Mouse (Mus musculus) retina, postnatal 7 days (tissue): ENCODE data around the gene Stradb.

Experiments
- DNase-seq: peaks from one replicate; pipeline ENCODE4 v3.0.0-alpha.2; 2012; ENCODE audit warnings: low read depth, low spot score

Gene Stradb

DNA sequence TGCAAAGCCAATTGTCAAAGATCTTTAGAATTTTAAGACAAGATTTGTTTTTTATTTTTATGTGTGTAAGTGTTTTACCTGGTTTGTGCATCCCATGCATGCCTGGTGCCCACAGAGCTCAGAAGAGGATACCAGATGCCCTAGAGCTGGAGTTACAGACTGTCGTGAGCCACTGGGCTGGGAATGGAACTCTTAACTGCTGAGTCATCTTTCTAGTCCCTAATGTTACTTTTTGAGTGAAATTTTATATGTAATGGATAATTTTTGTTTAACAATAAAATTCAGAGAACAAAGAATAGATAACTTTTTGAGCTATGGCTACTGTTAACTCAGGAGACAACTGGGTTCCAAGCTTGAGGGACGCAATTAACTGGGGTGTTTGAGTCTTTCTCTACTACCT is 13.6 kb upstream of the Stradb start:
- no peak for DNase-seq

DNA sequence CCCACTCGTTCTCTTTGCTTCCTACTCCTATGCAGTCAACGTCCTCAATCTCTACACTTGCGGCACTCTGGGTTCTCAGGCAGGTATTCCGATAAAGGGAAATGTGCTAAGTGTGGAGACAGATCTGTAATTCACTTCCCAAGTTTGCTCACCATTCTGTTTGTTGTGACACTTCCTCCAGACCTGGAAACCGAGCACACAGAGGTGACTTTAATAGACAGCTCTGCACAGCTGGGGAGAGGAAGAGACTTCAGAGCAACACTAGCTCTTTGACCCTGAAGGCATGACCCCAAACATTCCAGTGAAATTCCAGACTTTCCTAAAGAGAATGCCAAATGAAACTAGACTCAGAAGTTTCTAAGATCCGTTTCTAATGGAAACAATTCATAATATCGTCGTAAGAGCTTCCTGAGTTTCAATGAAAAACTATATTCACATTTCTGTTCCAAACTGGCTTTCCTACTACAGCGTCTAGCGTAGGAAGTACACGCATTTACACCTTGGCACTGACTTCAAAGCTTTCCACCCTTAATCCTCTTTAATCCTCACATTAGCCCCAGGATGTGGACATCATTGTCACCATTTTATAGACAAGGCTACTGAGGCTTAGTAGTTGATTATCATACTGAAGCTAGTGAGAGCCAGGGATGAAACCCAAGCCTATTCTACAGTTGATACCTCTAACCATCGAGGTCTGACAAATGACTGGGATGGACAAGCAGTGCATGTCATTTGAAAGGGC is 12.0 kb upstream of the Stradb start:
- no peak for DNase-seq

DNA sequence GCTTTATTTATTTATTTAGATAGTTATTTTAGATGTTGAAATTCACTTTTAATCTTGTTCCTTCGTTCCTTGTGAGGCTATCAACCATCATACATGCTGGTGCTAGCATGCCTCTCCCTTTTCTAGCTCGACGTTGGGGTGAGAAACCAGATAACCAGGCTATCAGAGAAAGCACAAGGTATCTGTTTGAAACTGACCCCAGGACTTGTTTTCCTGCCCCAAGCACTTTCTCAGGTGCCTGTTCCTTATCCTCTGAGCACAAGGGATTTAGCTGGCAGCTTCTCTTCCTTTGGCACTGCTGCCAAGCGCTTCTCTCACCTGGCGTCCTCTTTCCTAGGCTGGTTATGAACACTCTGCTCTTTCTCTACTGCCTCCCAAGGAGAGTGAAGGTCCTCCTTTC is 10.9 kb upstream of the Stradb start:
- no peak for DNase-seq

DNA sequence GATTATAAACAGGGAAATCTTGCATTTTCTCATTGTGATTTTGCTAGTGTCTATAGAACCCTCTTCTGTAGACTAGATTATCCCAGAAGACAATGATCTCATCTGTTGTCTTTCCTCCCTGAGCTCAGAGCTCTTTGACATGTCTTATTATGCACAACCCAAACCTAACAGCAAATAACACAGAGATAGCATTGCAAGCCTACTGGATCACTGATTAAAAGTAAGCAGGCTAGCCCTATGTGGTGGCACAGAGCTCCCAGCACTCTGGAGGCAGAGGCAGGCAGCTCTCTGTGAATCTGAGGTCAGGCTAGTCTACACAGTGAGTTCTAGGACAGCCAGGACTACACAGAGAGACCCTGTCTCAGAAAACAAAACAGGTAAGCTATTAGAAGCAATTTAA is 10.5 kb upstream of the Stradb start:
- DNase-seq, result no peak

DNA sequence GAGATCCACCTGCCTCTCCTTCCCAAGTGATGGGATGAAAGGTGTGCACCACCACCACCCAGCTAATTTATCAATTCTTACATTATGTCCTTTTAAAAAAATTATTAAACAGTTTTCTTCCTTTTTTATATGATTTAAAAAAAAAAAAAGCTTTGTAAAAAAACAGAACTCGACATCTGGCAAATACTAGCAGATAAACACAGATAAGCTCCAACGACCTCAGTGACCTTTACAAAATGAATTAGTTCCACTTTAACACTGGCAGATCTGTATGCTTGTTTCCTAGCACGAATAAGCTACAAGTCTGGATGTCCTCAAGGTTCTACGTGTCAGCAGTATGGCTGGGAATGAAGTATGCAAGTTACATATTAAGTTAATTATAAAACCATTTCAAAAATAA is 5.8 kb upstream of the Stradb start:
- no peak for DNase-seq

DNA sequence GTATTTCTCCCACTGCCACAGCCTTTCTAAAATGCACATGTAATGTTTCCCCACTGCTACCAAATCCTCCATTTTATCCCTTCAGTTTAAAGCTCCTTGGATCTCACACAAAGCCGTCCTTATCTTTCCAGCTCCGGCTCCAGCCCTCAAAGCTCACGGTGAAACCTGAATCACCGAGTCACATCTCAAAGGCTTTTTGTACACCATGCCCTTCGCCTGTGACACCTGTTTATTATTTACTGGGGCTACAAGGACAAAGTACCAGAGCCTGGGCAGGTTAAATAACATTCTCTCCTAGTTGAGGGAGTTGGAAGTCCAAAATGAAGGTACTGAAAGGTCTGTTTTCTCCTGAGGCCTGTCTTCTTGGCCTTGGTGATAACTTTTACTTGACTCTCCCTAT is 3.3 kb upstream of the Stradb start:
- DNase-seq, result no peak

DNA sequence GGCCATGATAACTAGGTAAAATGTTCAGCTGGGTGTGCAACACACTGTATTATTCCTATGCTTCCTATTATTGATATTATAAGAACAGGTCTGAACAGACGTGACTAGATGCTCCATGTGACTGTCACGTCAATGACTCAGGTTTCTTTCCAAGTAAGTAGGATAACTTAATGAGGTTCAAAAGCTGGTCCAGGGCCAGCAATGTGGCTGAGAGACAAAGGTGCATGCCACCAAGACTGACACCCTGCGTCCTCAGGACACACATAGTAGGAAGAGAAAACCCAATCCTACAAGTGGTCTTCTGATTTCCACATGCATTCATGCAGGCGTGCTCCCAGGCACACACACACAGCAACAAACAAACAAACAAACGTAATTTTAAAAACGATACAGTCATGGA is 2.2 kb upstream of the Stradb start:
- no peak for DNase-seq

DNA sequence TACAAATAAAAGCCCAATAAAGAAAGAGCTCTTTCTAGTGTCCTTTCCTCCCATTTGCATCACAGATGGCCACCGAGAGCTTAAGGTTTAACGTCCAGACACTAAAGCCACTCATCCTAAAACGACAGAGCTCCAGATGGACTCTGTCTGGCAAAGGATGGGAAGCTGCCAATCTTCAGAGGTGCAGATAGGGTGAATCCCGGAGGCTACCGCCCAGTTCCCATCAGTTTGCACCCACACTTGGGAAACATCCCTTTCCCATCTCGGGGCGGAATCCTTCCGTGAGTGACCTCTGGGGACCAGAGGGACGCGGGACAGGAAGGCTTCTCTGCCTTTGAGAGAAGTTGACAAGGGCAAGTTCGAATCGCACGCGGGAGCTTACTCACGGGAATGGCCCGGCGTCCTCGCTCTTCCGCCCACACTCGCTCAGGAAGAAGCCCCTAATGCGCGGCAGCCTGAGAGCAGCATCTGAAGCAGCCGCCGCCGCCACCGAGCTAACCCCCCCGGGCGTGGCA is 414 bp upstream of the Stradb start:
- DNase-seq, result peak; percentile 67

DNA sequence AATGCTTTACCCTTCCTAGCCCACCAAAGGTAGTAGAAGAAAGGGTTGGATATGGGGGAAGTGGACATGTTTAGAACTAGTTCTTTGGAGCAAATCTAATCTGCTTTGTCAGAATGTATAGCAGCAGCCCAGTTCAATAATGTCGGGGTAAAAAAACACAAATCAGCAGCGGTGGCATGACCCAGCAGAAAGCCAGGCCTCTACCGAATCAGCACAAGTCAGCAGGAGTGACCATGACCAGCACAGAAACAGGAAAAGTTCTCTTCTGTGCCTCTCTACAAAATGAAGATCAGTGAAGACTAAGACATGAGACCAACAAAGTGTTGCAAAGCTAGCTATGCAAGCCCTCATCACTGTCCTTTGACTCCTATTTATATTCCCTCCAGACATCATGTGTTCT is 9.0 kb downstream of the Stradb start:
- no peak for DNase-seq

DNA sequence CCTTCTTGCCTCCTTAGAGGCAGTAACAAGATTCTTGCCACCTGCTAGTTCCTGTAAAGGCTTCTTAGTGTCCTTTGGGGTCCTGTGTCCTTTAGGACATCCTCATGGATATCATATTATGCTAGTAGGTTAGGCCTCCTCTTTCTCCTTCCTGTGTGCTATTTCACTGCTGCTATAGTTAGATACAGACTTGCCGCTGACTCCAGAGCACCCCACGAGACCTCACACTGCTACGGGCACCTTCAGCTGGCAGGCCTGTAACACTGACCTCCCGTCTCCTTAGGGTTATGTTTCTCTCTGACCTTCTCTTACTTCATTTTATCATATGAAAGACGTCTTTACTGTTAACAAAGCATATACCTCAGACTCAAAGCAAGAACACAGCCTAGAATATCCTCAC is 11.3 kb downstream of the Stradb start:
- no peak for DNase-seq

DNA sequence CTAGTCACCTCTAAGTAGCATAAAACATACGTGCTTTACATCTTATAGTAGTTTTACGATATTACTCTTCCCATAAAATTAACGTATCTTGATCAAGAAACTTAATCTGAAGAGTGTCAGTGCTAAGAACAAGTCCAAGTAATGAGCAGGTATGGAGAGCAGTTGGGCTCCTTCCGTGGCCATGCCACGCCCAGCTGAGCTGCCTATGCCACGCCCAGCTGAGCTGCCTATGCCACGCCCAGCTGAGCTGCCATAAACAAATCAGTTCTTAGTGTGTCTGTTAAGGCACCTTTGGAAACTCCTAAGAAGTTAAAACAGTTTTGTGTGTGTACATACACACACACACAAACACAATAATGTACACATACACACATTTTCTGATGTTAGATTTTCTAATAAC is 19.8 kb downstream of the Stradb start:
- DNase-seq, result no peak

DNA sequence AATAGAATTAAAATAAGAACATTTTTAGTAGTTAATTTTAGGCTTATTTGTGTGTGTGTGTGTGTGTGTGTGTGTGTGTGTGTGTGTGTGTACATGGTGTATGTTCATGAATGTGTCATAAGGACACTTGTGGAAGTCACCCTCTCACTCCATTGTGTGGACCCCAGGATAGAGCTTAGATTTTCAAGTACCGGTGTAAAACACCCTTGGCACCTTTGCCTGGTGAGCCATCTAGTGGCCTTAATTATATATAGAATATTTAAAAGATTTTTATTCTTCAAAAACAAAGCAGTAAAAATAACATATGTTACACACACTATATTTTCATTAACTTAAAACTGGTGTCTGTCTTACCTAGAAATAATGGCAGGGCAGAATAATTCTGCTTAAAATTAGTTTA is 20.4 kb downstream of the Stradb start:
- DNase-seq, result no peak

DNA sequence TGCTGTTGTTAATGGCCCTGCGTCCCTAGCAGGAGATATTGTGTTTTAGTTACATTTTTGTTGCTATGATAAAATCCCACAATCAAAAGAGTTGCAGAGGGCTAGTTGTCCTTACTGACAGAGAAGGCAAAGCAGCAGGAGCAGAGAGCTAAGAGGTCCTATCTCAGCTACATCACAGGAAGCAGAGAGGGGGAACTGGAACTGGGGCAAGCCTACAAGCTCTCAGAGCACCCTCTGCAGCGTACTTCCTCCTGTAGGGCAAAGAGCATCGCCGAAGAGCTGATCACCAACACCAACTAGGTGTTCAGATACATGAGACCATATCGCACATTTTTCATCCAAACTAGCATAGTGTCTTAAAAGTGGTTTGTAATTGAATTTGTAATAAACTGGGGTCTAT is 22.0 kb downstream of the Stradb start:
- no peak for DNase-seq

DNA sequence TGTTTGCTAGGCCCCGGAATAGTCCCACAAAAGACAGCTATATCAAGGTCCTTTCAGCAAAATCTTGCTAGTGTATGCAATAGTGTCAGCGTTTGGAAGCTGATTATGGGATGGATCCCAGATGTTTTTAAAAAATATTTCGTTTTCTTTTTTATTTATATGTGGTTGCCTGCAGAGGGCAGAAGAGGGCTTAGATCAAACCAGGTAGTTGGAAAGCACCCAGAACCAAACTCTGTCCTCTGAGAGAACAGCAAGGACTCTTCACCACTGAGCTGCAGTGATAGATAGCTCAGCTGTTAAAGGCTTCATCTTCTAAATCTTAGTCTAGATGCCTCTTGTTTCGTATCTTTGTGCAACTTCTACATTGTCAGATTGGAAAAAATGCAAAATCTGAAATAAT is 35.9 kb downstream of the Stradb start:
- no peak for DNase-seq

DNA sequence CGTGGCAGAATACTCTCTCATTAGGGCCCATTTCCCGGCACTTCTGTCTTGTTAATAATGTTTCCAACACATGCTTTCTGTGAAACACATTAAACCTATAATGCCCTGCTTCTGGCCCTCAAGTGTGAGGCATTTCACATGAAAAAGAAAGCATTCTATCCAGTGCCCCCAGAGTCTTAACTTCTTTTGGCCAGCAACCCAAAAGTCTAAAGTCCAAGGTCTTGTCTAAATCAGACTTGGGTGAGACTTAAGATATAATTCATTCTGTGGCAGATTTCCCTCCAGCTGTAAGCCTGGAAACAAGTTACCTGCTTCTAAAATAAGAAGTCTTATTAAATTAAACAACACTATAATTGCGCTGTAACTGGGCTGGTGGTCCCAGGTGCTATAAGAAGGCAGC is 48.2 kb downstream of the Stradb start:
- no peak for DNase-seq

DNA sequence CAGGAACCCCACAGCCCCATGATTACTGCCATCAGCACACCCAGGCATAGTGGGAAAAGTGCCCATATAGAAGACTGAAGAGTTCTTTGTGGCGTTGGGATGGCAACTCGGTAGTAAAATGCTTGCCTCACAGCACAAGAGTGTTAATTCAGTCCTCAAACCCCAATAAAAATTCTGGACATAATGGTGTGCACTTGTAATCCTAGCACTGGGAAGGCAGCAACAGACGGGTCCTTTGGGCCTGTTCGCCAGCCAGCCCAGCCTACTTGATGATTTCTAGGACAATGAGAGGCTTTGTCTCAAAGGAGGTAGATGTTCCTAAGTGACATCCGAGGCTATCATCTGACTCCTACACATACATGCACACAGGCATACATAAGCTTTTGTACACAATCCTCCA is 64.4 kb downstream of the Stradb start:
- DNase-seq, result no peak
